Mouse (Mus musculus): ENCODE results near the gene Trim10. TPM values are rescaled to one million over a fixed set of nuclear protein-coding genes. Genes with fewer than 3 reads are reported as not detected.
A peak's percentile ranks its signal among the peaks of the same experiment; 100 is the strongest.
"Not testable (repeated sequence)": the region's sequence is repeated elsewhere in the genome, so short reads cannot be mapped to it uniquely, and the experiment has no call there.

The Trim10 gene
- total RNA-seq, 2 experiments from 2014 or later, result not detected

GRCm38 (mm10) chr17:36858181-36858580, 11.2 kb upstream of the Trim10 start:
- DNase-seq (ENCODE audit: low spot score in 2 of 2), result no peak

- DNase-seq (ENCODE audit: low spot score in 2 of 2), result no peak
Observed at GRCm38 (mm10) chr17:36861680-36862079, 7.7 kb upstream of the Trim10 start.

- DNase-seq (ENCODE audit: low spot score in 2 of 2), result peak in 1 of 2 experiments; percentile 8
Observed at GRCm38 (mm10) chr17:36866719-36867527, 2.5 kb upstream of the Trim10 start, which contains the start of gene Trim15. Trim15 (minus strand) TSS chr17:36867210.

- no peak for DNase-seq (ENCODE audit: low spot score in 2 of 2)
Observed at GRCm38 (mm10) chr17:36868836-36869235, 538 bp upstream of the Trim10 start.

GRCm38 (mm10) chr17:36869955-36870810, 809 bp downstream of the Trim10 start:
- no peak for DNase-seq (ENCODE audit: low spot score in 2 of 2)

GRCm38 (mm10) chr17:36874636-36875035, 5.3 kb downstream of the Trim10 start:
- DNase-seq (ENCODE audit: low spot score in 2 of 2), result no peak

- no peak for DNase-seq (ENCODE audit: low spot score in 2 of 2)
Observed at GRCm38 (mm10) chr17:36883350-36883749, 14.0 kb downstream of the Trim10 start.

GRCm38 (mm10) chr17:36885132-36885790, 15.9 kb downstream of the Trim10 start:
- DNase-seq (ENCODE audit: low spot score in 2 of 2), result no peak

- no peak for DNase-seq (ENCODE audit: low spot score in 2 of 2)
Observed at GRCm38 (mm10) chr17:36890073-36890903, 20.9 kb downstream of the Trim10 start, which contains the start of gene Trim40. Trim40 (minus strand) TSS chr17:36890123.

- not testable (repeated sequence) for DNase-seq (ENCODE audit: low spot score in 2 of 2)
Observed at GRCm38 (mm10) chr17:36891496-36891895, 22.1 kb downstream of the Trim10 start.

- DNase-seq (ENCODE audit: low spot score in 2 of 2), result peak; percentile 33 to 52
Observed at GRCm38 (mm10) chr17:36892362-36892761, 23.0 kb downstream of the Trim10 start.

GRCm38 (mm10) chr17:36893387-36893786, 24.0 kb downstream of the Trim10 start:
- no peak for DNase-seq (ENCODE audit: low spot score in 2 of 2)

- peak; percentile 21 to 60 for DNase-seq (ENCODE audit: low spot score in 2 of 2)
Observed at GRCm38 (mm10) chr17:36896583-36896982, 27.2 kb downstream of the Trim10 start.

- DNase-seq (ENCODE audit: low spot score in 2 of 2), result no peak
Observed at GRCm38 (mm10) chr17:36897065-36897464, 27.7 kb downstream of the Trim10 start.

- no peak for DNase-seq (ENCODE audit: low spot score in 2 of 2)
Observed at GRCm38 (mm10) chr17:36897552-36898205, 28.3 kb downstream of the Trim10 start, which contains the start of gene Trim31. Trim31 (plus strand) TSS chr17:36898118.

GRCm38 (mm10) chr17:36899376-36899775, 30.0 kb downstream of the Trim10 start:
- DNase-seq (ENCODE audit: low spot score in 2 of 2), result no peak

GRCm38 (mm10) chr17:36900001-36900400, 30.6 kb downstream of the Trim10 start:
- DNase-seq (ENCODE audit: low spot score in 2 of 2), result peak; percentile 10 to 57

- DNase-seq (ENCODE audit: low spot score in 2 of 2), result no peak
Observed at GRCm38 (mm10) chr17:36900691-36901090, 31.3 kb downstream of the Trim10 start.

GRCm38 (mm10) chr17:36903651-36904050, 34.3 kb downstream of the Trim10 start:
- DNase-seq (ENCODE audit: low spot score in 2 of 2), result no peak

GRCm38 (mm10) chr17:36908235-36908634, 38.9 kb downstream of the Trim10 start:
- DNase-seq (ENCODE audit: low spot score in 2 of 2), result no peak

Measured in left cerebral cortex, adult 18-20 months (tissue).